Mouse (Mus musculus) myocyte (in vitro differentiated cells): ENCODE results near the gene Cul3. TPM values are rescaled to one million over a fixed set of nuclear protein-coding genes. Genes with fewer than 3 reads are reported as not detected.
"Not testable (repeated sequence)": the region's sequence is repeated elsewhere in the genome, so short reads cannot be mapped to it uniquely, and the experiment has no call there.

Experiments used
- H3K27me3 ChIP-seq: one replicate; pipeline ENCODE4 v1.6.1; 2011; ENCODE audit not compliant: control insufficient read depth, insufficient read depth, insufficient read length
- H3K36me3 ChIP-seq: one replicate; pipeline ENCODE4 v1.6.1; 2011; ENCODE audit not compliant: control insufficient read depth, insufficient read depth
- H3K4me2 ChIP-seq: one replicate; pipeline ENCODE4 v1.6.1; 2011; ENCODE audit warnings: low read depth, control low read depth
- H3K4me3 ChIP-seq: one replicate; pipeline ENCODE4 v1.5.1; 2011; ENCODE audit warnings: mild to moderate bottlenecking, control low read depth, moderate library complexity
- H3K79me2 ChIP-seq: one replicate; pipeline ENCODE4 v1.6.1; 2011; ENCODE audit not compliant: control insufficient read depth, insufficient read depth
- H3ac ChIP-seq: one replicate; pipeline ENCODE4 v1.6.1; 2011; ENCODE audit not compliant: control insufficient read depth, insufficient read length
- CEBPB ChIP-seq: IDR thresholded peaks from 2 replicates; pipeline ENCODE4 v1.6.1; 2011; ENCODE audit warnings: mild to moderate bottlenecking, moderate library complexity; ENCODE audit not compliant: poor library complexity, insufficient read depth, severe bottlenecking
- E2F4 ChIP-seq: IDR thresholded peaks from one replicate; pipeline ENCODE4 v1.6.1; 2011; ENCODE audit warnings: mild to moderate bottlenecking, control low read depth, moderate library complexity; ENCODE audit not compliant: insufficient read depth
- MAX ChIP-seq: IDR thresholded peaks from one replicate; pipeline ENCODE4 v1.6.1; 2011; ENCODE audit warnings: low read depth, mild to moderate bottlenecking, control low read depth
- MYOD1 ChIP-seq, 3 experiments: IDR thresholded peaks; one replicate each; pipeline ENCODE4 v1.6.1; 2011; ENCODE audit warnings: control low read depth in 2 of 3, low read depth in 2 of 3, mild to moderate bottlenecking in 2 of 3, moderate library complexity in 1 of 3; ENCODE audit not compliant: insufficient read length in 2 of 3, control insufficient read depth in 1 of 3
- MYOG ChIP-seq, 3 experiments: IDR thresholded peaks; one replicate each; pipeline ENCODE4 v1.6.1; 2011; ENCODE audit warnings: control low read depth in 2 of 3, low read depth in 2 of 3, mild to moderate bottlenecking in 2 of 3; ENCODE audit not compliant: insufficient read length in 2 of 3, control insufficient read depth in 1 of 3, insufficient read depth in 1 of 3
- POLR2A ChIP-seq: IDR thresholded peaks from one replicate; pipeline ENCODE4 v1.6.1; 2011; ENCODE audit warnings: low read depth, mild to moderate bottlenecking, control low read depth, moderate library complexity; ENCODE audit not compliant: insufficient read length
- POLR2AphosphoS2 ChIP-seq: IDR thresholded peaks from one replicate; pipeline ENCODE4 v1.6.1; 2011; ENCODE audit warnings: low read depth, control low read depth; ENCODE audit not compliant: insufficient read length
- REST ChIP-seq: IDR thresholded peaks from one replicate; pipeline ENCODE4 v1.6.1; 2011; ENCODE audit warnings: mild to moderate bottlenecking, control low read depth, moderate library complexity; ENCODE audit not compliant: insufficient read depth, insufficient read length
- SRF ChIP-seq: IDR thresholded peaks from one replicate; pipeline ENCODE4 v1.6.1; 2011; ENCODE audit warnings: low read depth; ENCODE audit not compliant: control insufficient read depth, insufficient read length
- TCF12 ChIP-seq: IDR thresholded peaks from one replicate; pipeline ENCODE4 v1.6.1; 2011; ENCODE audit warnings: mild to moderate bottlenecking, control low read depth; ENCODE audit not compliant: poor library complexity, insufficient read depth, severe bottlenecking
- TCF3 ChIP-seq: IDR thresholded peaks from one replicate; pipeline ENCODE4 v1.6.1; 2011; ENCODE audit warnings: low read depth, control low read depth; ENCODE audit not compliant: insufficient read length
- USF1 ChIP-seq: IDR thresholded peaks from one replicate; pipeline ENCODE4 v1.6.1; 2011; ENCODE audit warnings: low read depth, mild to moderate bottlenecking, control low read depth, moderate library complexity
- polyA plus RNA-seq: library from polyadenylated mRNA; unstranded; fragments of >200 nt; fragmentation: generic; extraction: Trizol; gene quantifications from one replicate; pipeline ENCODE4 v1.2.1, GENCODE M21; 2012; ENCODE audit warnings: missing spikeins

The Cul3 gene
- polyA plus RNA-seq, 1 experiment = 36.2 TPM

DNA sequence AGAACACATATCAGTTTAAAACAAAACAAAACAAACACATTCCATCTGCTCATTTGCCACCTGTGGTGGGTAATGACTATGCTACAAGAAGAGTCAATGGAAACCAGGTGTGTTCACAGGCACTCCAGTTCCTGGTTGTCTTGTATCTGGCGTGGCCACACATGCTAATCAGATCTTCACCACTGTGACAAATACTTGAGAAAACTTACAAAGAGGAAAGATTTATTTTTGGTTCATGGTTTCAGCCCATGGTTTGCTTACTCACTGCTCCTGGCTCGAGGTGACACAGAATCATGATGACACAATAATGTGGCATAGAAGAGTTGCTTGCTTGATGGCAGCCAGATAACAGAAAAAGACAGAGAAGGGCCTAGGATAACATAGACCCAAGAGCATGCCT is 22.1 kb upstream of the Cul3 start:
- H3K27me3 ChIP-seq = no peaks in the 10 kb centered on the region
- TF ChIP-seq CEBPB (no peak), MAX (no peak), SRF (no peak), POLR2A (no peak), E2F4 (no peak), TCF3 (no peak), TCF12 (no peak), USF1 (no peak), REST (no peak), MYOG (IDR thresholded peaks at IDR 0.05; ENCODE audit: control insufficient read depth in 1 of 3, insufficient read depth in 1 of 3, insufficient read length in 2 of 3, low read depth in 2 of 3) (no peak), POLR2AphosphoS2 (no peak)
- no peaks in the 10 kb centered on the region for H3K79me2 ChIP-seq
- H3K4me3 ChIP-seq = no peak overlapping the region
- no peak overlapping the region for H3ac ChIP-seq
- no peak overlapping the region for H3K4me2 ChIP-seq
- no peaks in the 10 kb centered on the region for H3K36me3 ChIP-seq

DNA sequence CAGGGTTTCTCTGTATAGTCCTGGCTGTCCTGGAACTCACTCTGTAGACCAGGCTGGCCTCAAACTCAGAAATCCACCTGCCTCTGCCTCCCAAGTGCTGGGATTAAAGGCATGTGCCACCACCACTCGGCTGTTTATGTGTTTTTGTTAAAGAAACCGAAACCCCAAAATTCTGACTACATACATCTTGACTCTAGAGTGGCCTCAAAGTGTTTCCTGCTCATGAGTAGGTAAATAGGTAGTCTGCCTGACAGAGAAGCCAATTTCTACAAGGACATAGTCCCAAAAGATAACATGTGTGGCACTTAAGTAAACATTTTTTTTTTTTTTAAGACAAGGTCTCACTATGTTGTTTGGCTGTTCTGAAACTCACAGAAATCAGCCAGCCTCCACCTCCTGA is 21.5 kb upstream of the Cul3 start:
- H3ac ChIP-seq, H3K4me2 ChIP-seq, H3K36me3 ChIP-seq, H3K4me3 ChIP-seq, H3K79me2 ChIP-seq, H3K27me3 ChIP-seq: not testable (repeated sequence)

DNA sequence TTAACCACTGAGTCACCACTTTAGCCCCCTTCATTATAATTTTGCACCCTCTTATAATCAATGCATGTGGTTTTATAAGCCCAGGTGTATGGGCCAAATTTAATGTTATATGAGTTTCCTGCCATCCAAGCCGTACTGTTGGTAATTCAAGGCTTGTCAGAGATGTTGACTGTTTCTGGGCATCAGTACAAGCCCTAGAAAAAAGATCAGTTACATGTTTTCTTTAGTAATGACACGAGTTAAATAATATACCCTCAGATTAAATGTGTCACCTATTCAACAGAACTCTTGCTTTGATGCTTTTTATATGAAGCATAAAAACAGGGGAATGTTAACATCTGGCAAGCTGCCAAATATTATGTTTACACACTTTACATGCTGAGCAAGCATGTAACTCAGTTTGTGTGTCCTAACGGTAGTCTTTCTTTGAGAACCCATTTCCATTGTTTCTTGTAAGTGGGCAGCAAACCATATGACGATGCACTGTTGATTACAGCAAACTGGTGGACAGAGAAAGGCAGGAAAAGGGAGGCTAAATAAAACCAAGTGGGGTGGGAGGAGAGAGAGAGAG is 19.8 kb upstream of the Cul3 start:
- Histone ChIP-seq H3K27me3 (no peaks in the 10 kb centered on the region), H3ac (no peak overlapping the region), H3K4me2 (no peak overlapping the region), H3K36me3 (no peaks in the 10 kb centered on the region), H3K79me2 (no peaks in the 10 kb centered on the region), H3K4me3 (no peak overlapping the region)
- TF ChIP-seq MYOD1 (IDR thresholded peaks at IDR 0.05; ENCODE audit: control insufficient read depth in 1 of 3, insufficient read length in 2 of 3, low read depth in 2 of 3) (no peak), MYOG (IDR thresholded peaks at IDR 0.05; ENCODE audit: control insufficient read depth in 1 of 3, insufficient read depth in 1 of 3, insufficient read length in 2 of 3, low read depth in 2 of 3) (no peak), CEBPB (no peak), E2F4 (no peak), REST (no peak), TCF3 (no peak), SRF (no peak), USF1 (no peak)

DNA sequence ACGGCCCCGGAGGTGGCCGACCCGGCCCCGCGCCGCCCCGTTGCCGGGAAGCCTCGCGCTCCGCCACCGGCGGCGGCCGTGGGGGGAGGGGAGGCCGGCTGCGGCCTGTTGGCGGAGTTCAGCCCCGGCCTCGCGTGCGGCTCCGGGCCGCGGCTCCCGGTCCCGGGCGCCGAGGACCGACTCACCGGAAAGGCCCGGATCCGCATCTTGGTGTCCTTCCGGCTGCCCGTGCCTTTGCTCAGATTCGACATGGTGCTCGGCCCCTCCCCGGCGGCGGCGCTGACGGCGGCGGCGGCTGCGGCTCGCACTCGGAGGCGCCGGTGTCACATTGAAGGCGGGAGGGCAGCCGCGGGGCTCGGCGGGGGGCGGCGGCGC is 232 bp downstream of the Cul3 start:
- Histone ChIP-seq H3K36me3 (no peaks in the 10 kb centered on the region), H3ac (peak overlapping the region; percentile 99), H3K27me3 (no peaks in the 10 kb centered on the region), H3K4me3 (peak overlapping the region; percentile 82), H3K4me2 (no peak overlapping the region), H3K79me2 (peaks cover 48% of the 10 kb centered on the region)
- TF ChIP-seq POLR2A = peak; percentile 37
- no peak for TF ChIP-seq USF1

DNA sequence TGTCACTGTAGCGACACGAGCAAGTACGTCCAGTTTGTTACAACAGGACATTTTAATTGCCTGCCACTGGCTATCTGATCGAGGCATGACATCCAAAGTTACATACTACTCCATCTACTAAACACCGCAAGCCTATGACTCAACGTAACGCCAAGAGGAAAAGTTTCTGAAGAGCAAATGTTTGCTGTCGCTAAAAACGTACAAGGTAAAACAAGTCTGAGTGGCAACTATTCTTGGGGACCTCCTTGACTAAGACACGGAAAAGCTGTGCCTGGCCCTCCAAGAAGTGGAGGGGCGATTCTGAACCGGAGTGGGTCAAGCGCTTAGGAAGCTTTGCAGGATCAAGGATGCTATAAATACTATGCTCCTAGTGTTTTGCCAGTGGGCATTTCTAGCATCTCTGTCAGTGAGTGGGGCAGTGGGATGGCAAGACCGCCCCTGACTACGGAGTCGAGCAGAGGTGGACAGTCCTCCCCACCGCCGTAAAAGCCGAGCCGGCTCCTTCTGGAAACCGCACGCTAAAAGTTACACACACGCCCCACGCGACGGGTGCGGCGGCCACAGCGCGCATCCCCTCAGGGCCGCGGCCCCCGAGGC is 757 bp downstream of the Cul3 start:
- H3K79me2 ChIP-seq = peaks cover 53% of the 10 kb centered on the region

More for the DNA sequence above, 757 bp downstream of the Cul3 start:
- Histone ChIP-seq H3K27me3 (no peaks in the 10 kb centered on the region), H3K4me3 (peak overlapping the region; percentile 82), H3K4me2 (peak overlapping the region; percentile 89), H3K36me3 (no peaks in the 10 kb centered on the region), H3ac (peak overlapping the region; percentile 99)
- TF ChIP-seq POLR2A (no peak), MYOG (IDR thresholded peaks at IDR 0.05; ENCODE audit: control insufficient read depth in 1 of 3, insufficient read depth in 1 of 3, insufficient read length in 2 of 3, low read depth in 2 of 3) (no peak), SRF (no peak), MYOD1 (IDR thresholded peaks at IDR 0.05; ENCODE audit: control insufficient read depth in 1 of 3, insufficient read length in 2 of 3, low read depth in 2 of 3) (no peak), E2F4 (no peak), CEBPB (no peak), TCF3 (no peak), POLR2AphosphoS2 (no peak), USF1 (no peak), MAX (no peak), TCF12 (no peak), REST (no peak)
